Mouse (Mus musculus): ENCODE measurements around the gene Clec4b2.

- no peak for TF ChIP-seq CTCF (IDR thresholded peaks at IDR 0.05; ENCODE audit: borderline replicate concordance, control insufficient read depth, extremely low read depth, insufficient read depth, low read length, poor library complexity)
- TF ChIP-seq POLR2A (IDR thresholded peaks at IDR 0.05; ENCODE audit: control insufficient read depth, extremely low read depth, insufficient read depth, low read length, poor library complexity) = no peak
Measured at GRCm38 (mm10) chr6:123237582-123237981, 64.9 kb downstream of the Clec4b2 start.

Measured in thymus, adult 2 months (tissue).